Mouse (Mus musculus) heart, embryonic 13.5 days (tissue): ENCODE measurements around the gene Pigh. TPM values are rescaled to one million over a fixed set of nuclear protein-coding genes. Genes with fewer than 3 reads are reported as not detected.

Experiments
- ATAC-seq: fragments of 200-750 bp; cut with Nextera tagmentation; 2 replicates; pipeline ENCODE4 v1.8.0; 2017; ENCODE audit warnings: moderate TSS enrichment; ENCODE audit not compliant: insufficient number of reproducible peaks, low FRiP score, low TSS enrichment; ENCODE audit errors: extremely low read depth
- H3K27ac ChIP-seq: fragments of 300-500 bp; sonication (generic); replicated peaks from 2 replicates; pipeline ENCODE4 v1.5.1; 2015; ENCODE audit warnings: moderate library complexity, mild to moderate bottlenecking, inconsistent platforms
- H3K27me3 ChIP-seq: fragments of 300-500 bp; sonication (generic); replicated peaks from 2 replicates; pipeline ENCODE4 v1.6.1; 2015; ENCODE audit warnings: mild to moderate bottlenecking, inconsistent platforms
- H3K36me3 ChIP-seq: fragments of 300-500 bp; sonication (generic); 2 replicates; pipeline ENCODE4 v1.6.1; 2015; ENCODE audit warnings: mild to moderate bottlenecking, inconsistent platforms
- H3K4me1 ChIP-seq: fragments of 300-500 bp; sonication (generic); 2 replicates; pipeline ENCODE4 v1.6.1; 2015; ENCODE audit warnings: inconsistent platforms
- H3K4me2 ChIP-seq: fragments of 300-500 bp; sonication (generic); 2 replicates; pipeline ENCODE4 v1.6.1; 2015; ENCODE audit warnings: inconsistent platforms, mild to moderate bottlenecking, moderate library complexity
- H3K4me3 ChIP-seq: fragments of 300-500 bp; sonication (generic); 2 replicates; pipeline ENCODE4 v1.5.1; 2015; ENCODE audit warnings: moderate library complexity, mild to moderate bottlenecking, inconsistent platforms
- H3K9ac ChIP-seq: fragments of 300-500 bp; sonication (generic); 2 replicates; pipeline ENCODE4 v1.6.1; 2015; ENCODE audit warnings: inconsistent platforms, mild to moderate bottlenecking, moderate library complexity
- H3K9me3 ChIP-seq: fragments of 300-500 bp; sonication (generic); 2 replicates; pipeline ENCODE4 v1.6.1; 2016; ENCODE audit warnings: inconsistent platforms
- WGBS: fragments of 180-500 bp; shearing (Covaris S2); methylation state at CpG from one replicate; pipeline ENCODE4 v1.1.7; 2015; ENCODE audit warnings: mixed read lengths; 5-methylcytosine and 5-hydroxymethylcytosine counted together
- polyA plus RNA-seq: library from polyadenylated mRNA; unstranded; fragments of >200 nt; fragmentation: Nextera tagmentation; extraction: Ambion mirVana; gene quantifications from 2 replicates; pipeline ENCODE4 v1.2.1, GENCODE M21; 2015

Gene Pigh
- 14.5 and 15.4 TPM in 2 replicates for polyA plus RNA-seq

DNA sequence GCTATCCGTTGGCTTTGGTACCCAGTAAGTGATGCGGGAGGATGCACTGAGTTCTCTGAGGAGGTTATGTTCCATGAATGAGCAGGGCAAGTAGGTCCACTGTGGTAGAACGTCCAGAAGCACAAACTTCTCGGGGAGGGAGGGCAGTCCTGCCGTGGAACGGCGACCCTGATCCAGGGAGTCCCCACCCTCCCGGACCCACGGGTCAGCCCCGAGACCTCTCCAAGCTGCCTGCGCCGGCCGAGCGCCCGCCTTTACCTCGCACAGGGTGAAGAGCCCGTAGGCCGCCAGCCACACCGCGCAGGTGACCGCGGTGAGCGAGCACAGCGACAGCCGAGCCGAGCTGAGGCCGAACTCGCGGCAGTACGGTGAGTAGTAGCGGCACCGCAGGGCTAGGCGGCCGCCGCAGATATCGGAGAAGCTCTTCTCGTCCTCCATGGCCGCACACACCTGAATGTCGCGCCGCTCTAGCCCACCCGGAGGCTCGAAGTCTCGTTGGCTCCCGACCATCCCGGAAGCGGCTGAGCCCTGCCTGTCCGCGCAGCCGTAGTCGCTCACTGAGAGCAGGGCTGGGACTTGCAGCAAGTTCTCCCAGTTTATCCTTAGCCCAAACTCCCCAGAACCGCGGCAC, at the start of gene Pigh:
Gene Pigh (minus strand): TSS at position 470 of the 631 bp plus-strand sequence.
- Histone ChIP-seq H3K27ac (no peak within 1 kb of the TSS), H3K4me2 (peak within 1 kb of the TSS; percentile 78), H3K9me3 (no peaks in the 10 kb centered on the region), H3K27me3 (0 out of 2 replicates have a peak, but pooled peaks cover 4% of the 10 kb centered on the region), H3K36me3 (peaks cover 10% of the 10 kb centered on the region; the same call in 1 of the 2 replicates), H3K9ac (peak within 1 kb of the TSS; percentile 90), H3K4me3 (peak within 1 kb of the TSS; percentile 79), H3K4me1 (peaks cover 11% of the 10 kb centered on the region)
- peak; percentile 77; the same call in 1 of the 2 replicates for ATAC-seq
- WGBS, result under 1% methylated on average over 53 of the region's 53 CpGs

DNA sequence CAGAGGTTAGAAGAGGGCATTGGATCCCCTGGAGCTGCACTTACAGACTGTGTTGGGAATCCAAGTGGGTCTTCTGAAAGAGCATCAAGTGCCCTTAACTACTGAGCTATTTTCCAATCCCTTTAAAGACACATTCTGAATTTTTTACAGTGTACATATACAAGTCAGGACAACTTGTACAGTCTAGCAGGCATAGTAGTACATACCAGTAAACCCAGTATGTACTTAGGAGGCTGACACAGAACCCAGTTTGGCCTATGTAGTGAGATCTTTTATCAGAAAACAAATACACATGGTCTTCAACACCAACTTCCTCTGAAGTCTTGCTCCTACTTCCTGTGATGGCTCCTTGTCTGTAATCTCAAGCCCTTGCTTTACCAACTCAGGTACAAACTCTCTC, 49.5 kb upstream of the Pigh start:
- Histone ChIP-seq H3K27ac (no peak overlapping the region), H3K4me3 (no peak overlapping the region), H3K9me3 (no peaks in the 10 kb centered on the region), H3K4me1 (peaks cover 7% of the 10 kb centered on the region; the same call in 1 of the 2 replicates), H3K36me3 (no peaks in the 10 kb centered on the region), H3K27me3 (peaks cover 7% of the 10 kb centered on the region; the same call in 1 of the 2 replicates), H3K9ac (no peak overlapping the region), H3K4me2 (no peak overlapping the region)
- ATAC-seq, result no peak

DNA sequence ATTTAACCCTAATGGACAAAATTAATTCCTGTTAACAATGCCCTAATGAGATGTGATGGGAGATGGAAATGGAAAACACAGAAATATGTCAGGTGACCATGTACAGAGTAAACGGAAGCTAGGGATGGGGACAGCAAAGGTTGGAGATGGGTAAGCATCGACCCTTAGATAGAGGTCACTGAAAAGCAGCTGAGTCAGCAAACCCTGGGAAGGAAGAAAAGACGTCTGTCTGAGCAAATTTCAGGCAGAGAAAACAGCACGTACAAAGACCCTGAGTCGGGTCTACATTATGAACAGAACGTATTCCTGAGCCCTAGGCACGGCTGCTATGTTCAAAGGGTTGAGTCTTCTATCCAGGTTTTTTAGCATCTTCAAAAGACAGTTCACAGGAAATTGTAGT, 47.5 kb upstream of the Pigh start:
- 73% methylated on average over 7 of the region's 7 CpGs for WGBS
- H3K4me3 ChIP-seq, result no peak overlapping the region
- H3K27me3 ChIP-seq, result peaks cover 26% of the 10 kb centered on the region
- H3K4me2 ChIP-seq, result no peak overlapping the region
- no peak overlapping the region for H3K9ac ChIP-seq
- ATAC-seq, result no peak
- no peaks in the 10 kb centered on the region for H3K36me3 ChIP-seq
- H3K4me1 ChIP-seq, result peaks cover 7% of the 10 kb centered on the region; the same call in 1 of the 2 replicates
- no peak overlapping the region for H3K27ac ChIP-seq
- H3K9me3 ChIP-seq, result no peaks in the 10 kb centered on the region

DNA sequence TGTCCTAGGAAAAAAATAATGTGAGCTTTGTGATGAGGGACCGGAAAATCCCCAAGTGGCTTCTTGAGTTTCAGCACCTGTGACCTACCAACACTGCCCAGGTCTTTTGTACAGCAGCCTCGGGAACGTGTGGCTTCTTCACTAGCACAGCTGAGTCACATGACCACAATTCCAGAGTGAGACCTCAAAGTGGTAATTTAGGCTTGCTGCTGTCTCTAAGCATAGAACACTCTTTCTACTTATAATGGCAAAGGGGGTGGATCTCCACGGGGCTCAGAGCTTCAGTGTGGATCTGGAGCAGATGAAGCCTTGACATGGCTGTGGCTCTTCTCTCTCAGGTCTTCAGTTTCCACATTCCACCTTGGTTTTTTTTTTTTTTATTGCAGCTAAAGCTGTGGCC, 45.7 kb upstream of the Pigh start:
- Histone ChIP-seq H3K9me3 (no peaks in the 10 kb centered on the region), H3K27ac (no peak overlapping the region), H3K27me3 (peaks cover 44% of the 10 kb centered on the region), H3K4me3 (no peak overlapping the region), H3K36me3 (no peaks in the 10 kb centered on the region), H3K4me2 (no peak overlapping the region), H3K4me1 (peaks cover 23% of the 10 kb centered on the region), H3K9ac (no peak overlapping the region)
- ATAC-seq, result no peak
- WGBS, result 33% methylated on average over 4 of the region's 4 CpGs

DNA sequence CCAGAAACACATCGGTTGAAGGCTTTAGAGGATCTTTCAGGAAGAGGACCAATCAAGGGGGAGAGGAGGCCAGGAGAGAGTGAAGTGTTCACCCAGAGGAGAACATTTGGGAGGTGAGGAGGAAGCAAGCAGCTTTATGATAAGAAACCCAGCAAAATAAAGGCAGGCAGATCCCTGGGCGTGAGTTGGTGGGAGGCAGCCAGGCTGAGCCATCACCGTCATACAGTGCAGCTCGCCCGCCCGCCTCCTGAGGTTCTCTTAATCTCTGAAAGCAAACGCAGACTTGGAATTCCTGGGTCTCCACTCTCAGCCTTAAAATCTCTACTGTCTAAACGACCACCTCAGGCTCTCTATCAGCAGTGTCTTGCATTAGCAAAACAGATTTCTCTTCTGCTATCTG, 45.2 kb upstream of the Pigh start:
- 16% methylated on average over 8 of the region's 8 CpGs for WGBS
- H3K36me3 ChIP-seq, result no peaks in the 10 kb centered on the region
- H3K27me3 ChIP-seq, result peaks cover 48% of the 10 kb centered on the region
- no peaks in the 10 kb centered on the region for H3K9me3 ChIP-seq
- H3K9ac ChIP-seq, result no peak overlapping the region
- no peak for ATAC-seq
- H3K4me2 ChIP-seq, result no peak overlapping the region
- H3K27ac ChIP-seq, result no peak overlapping the region
- H3K4me3 ChIP-seq, result no peak overlapping the region
- peaks cover 23% of the 10 kb centered on the region for H3K4me1 ChIP-seq

DNA sequence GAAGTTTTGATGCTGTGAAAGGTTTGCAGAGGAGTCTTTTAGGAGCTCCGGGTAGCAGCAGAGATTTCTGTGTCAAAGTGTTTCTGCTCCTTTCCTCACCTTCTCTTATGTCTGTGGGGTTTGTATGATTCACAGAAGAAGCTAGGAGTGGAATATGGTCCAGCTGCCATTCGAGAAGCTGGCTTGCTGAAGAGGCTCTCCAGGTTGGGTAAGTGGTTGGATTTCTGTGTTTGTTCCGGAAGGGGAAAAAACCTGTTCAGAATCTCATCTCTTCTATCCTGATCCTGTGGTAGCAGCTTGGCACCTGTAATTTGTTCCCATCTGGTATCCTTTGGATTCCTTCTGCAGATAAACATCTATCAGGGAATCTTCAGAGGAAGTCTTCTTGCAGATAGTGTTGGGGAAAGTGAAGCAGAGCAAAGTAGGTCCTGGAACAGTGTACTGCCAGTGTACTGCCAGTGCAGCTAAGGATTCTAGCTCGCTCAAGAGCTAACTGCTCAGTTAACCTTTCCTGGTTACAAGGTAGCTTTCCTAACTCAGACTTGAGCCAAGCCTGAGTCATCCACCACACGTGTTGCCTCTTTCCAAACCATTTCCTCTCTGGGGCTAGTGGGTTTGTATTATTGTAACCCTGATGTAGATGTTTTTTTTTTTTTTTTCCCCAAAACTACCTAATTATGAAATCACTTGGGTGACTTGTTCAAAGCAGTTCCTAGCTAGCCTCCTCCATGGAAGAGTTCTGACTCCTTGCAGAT, 42.4 kb upstream of the Pigh start:
- Histone ChIP-seq H3K9me3 (no peaks in the 10 kb centered on the region), H3K9ac (no peak overlapping the region), H3K4me2 (peak overlapping the region; percentile 90; the same call in 1 of the 2 replicates), H3K4me3 (peak overlapping the region; percentile 55; the same call in 1 of the 2 replicates), H3K27me3 (peaks cover 51% of the 10 kb centered on the region), H3K27ac (no peak overlapping the region), H3K4me1 (peaks cover 23% of the 10 kb centered on the region), H3K36me3 (no peaks in the 10 kb centered on the region)
- ATAC-seq, result no peak
- 31% methylated on average over 5 of the region's 5 CpGs for WGBS

DNA sequence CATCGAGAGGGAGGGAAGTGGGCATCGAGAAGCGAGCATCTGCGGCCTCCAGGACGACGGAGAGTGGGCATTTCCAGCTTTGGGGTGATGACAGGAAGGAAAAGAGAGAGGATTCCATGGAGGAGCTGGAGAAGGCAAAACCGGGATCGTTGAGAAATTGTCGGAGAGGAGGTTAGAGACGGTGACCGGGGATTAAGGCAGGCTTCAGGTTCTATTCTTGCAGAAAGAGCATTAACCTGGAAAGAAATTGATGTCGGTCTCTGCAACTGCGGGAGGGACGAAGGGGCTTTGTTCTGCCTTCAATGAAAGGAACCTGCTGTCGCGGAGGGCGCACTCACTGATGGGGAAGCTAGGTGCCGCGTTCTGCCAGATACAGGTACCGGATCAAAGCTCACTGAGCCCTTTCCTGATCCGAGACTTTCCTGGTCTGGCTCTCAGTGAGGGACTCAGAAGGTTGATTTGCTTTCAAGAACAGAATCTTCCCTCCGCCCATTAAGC, 41.8 kb upstream of the Pigh start:
- peak overlapping the region; percentile 56; the same call in 1 of the 2 replicates for H3K9ac ChIP-seq
- H3K27me3 ChIP-seq, result peaks cover 51% of the 10 kb centered on the region
- peak overlapping the region; percentile 90 for H3K4me2 ChIP-seq
- no peaks in the 10 kb centered on the region for H3K9me3 ChIP-seq
- WGBS, result 2% methylated on average over 22 of the region's 22 CpGs
- H3K4me3 ChIP-seq, result peak overlapping the region; percentile 55
- no peak overlapping the region for H3K27ac ChIP-seq
- no peaks in the 10 kb centered on the region for H3K36me3 ChIP-seq
- no peak for ATAC-seq
- peaks cover 23% of the 10 kb centered on the region for H3K4me1 ChIP-seq

DNA sequence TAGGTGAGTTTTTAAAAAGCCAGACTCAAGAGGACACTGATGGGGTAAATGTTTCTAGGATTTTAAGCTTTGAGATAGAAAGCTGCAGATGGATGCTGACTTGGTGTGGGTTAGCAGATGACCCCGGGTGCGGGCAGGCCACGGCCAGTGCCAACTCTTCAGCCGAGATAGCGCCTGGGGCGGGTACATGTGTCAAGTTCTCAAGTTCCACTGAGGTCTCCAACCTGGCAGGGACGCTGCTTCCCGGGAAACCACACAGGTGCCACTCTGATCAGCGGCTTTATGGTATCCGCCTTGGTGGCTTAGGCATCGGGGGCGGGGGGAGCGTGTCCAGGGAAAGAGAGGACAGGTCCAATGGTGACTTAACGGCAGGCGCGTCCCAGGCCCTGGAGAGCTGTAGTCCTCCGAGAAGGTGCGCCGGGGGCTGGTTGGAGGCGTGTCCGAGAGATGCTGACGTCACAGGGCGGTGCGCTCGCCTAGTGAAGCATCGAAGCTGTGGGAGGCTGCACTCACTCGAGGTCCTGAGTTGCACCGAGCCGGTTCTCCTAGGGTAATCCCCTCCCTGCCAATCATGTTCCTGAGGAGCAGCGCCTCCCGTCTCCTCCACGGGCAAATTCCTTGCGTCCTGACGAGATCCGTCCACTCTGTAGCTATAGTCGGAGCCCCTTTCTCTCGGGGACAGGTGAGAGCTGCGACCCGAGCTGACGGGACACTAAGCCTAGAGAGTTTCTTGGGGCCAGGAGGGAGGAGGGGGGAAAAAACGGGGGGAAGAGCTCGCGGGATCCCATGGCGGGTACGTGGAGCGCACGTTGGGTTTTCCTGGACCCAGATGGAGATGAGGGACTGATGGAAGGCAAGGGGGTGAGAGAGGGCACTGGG, 41.1 kb upstream of the Pigh start, which contains the start of gene Arg2:
Gene Arg2 (plus strand): TSS at position 479 of the 879 bp plus-strand sequence.
- no peak for ATAC-seq
- Histone ChIP-seq H3K4me2 (peak within 1 kb of the TSS; percentile 90), H3K4me3 (peak within 1 kb of the TSS; percentile 55), H3K4me1 (peaks cover 23% of the 10 kb centered on the region), H3K36me3 (no peaks in the 10 kb centered on the region), H3K27ac (no peak within 1 kb of the TSS), H3K9me3 (no peaks in the 10 kb centered on the region), H3K9ac (peak within 1 kb of the TSS; percentile 56), H3K27me3 (peaks cover 50% of the 10 kb centered on the region)
- under 1% methylated on average over 47 of the region's 47 CpGs for WGBS

DNA sequence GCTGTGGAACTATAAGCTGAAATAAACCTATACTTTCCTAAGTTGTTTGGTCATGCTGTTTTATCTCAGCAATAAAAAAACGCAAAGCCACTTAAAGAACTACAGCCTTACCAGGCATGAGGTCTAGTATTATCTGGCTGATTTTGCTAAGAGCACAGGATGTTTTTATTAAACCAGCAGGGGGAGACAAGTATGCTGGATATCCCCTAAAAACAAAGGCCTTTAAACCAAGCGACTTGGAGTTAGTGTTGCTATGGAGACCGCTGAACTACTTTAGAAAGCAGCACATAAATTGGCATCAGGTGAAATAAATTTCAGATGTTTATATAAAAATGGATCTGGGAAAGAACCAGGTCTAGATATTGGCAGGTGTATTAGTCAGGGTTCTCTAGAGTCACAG, 33.4 kb upstream of the Pigh start:
- no peaks in the 10 kb centered on the region for H3K9me3 ChIP-seq
- H3K4me1 ChIP-seq, result no peaks in the 10 kb centered on the region
- no peak overlapping the region for H3K27ac ChIP-seq
- no peaks in the 10 kb centered on the region for H3K36me3 ChIP-seq
- WGBS, result 32% methylated on average over 3 of the region's 3 CpGs
- no peak overlapping the region for H3K4me3 ChIP-seq
- H3K9ac ChIP-seq, result no peak overlapping the region
- no peaks in the 10 kb centered on the region for H3K27me3 ChIP-seq
- ATAC-seq, result no peak
- H3K4me2 ChIP-seq, result no peak overlapping the region

DNA sequence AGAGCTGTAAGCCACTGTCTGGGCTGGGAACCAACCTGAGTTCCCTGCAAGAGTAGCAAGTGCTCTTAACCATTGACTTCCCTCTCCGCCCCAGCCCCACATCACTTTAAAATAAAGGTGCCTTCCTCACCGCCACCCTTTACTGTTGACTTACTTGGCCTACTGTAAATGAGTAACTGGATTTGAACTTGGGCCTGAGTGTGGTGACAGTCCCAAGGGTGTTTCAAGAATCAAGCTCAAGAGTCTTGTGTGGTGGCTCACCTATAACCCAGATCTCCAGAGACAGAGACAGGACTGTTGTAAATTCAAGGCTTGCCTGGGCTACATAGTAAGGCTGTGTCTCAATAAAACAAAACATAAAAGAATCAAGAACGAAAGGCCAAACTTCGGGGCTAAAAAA, 29.5 kb upstream of the Pigh start:
- Histone ChIP-seq H3K4me3 (no peak overlapping the region), H3K36me3 (no peaks in the 10 kb centered on the region), H3K4me2 (no peak overlapping the region), H3K27me3 (no peaks in the 10 kb centered on the region), H3K9me3 (no peaks in the 10 kb centered on the region), H3K9ac (no peak overlapping the region), H3K4me1 (no peaks in the 10 kb centered on the region), H3K27ac (no peak overlapping the region)
- 78% methylated on average over 4 of the region's 4 CpGs for WGBS
- no peak for ATAC-seq

DNA sequence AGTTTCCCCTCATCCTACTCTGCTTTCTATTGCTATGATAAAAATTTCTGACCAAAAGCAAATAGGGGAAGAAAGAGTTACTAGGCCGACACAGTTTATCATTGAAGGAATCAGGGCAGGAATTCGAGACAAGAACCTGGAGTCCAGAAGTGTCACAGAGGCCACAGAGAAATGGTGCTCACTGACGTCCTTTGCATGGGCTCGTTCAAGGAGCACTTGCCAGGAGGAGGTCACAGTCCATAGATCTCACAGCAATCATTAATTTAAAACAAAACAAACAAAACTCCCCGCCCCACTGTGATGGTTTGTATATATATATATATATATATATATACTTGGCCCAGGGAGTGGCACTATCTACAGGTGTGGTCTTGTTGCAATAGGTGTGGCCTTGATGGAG, 15.9 kb upstream of the Pigh start:
- no peak overlapping the region for H3K27ac ChIP-seq
- no peak for ATAC-seq
- 74% methylated on average over 5 of the region's 5 CpGs for WGBS
- H3K9ac ChIP-seq, result no peak overlapping the region
- H3K27me3 ChIP-seq, result 0 out of 2 replicates have a peak, but pooled peaks cover 8% of the 10 kb centered on the region
- no peaks in the 10 kb centered on the region for H3K9me3 ChIP-seq
- no peak overlapping the region for H3K4me3 ChIP-seq
- H3K4me1 ChIP-seq, result no peaks in the 10 kb centered on the region
- H3K4me2 ChIP-seq, result no peak overlapping the region
- no peaks in the 10 kb centered on the region for H3K36me3 ChIP-seq
